Mouse (Mus musculus): ENCODE data around the gene Gm20388. TPM values are rescaled to one million over a fixed set of nuclear protein-coding genes. Genes with fewer than 3 reads are reported as not detected.
A peak's percentile ranks its signal among the peaks of the same experiment; 100 is the strongest.

Gene Gm20388
- polyA plus RNA-seq, 1 experiment from 2014 or later: 8.3 TPM

DNA sequence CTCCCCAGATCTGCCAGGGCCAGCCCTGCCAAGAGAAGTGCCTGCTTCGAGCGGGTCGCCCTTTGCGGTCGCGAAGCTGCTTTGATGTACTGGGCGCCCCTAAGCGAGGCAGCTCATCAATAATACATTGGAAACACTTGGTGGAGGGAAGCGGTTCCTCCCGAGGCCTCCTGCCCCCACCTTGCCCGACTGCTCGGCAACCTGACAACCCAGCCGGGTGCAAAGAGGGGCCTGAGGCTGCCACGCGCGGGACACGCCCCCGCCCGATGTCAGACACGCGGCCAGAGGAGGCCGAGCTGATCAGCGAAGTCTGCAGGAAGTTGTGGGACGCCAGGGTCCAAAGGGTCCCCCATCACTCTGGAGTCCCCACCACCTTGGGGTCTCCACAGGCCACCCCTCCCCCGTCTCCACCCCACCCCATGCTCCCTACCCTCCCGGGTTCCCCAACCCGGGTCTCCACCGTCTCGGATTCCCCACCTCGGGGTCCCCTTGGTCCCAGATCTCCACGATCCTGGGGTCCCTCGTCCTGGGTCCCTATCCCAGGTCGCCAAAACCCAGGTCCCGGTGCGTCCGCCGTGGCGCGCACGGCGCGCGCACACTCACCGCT lies 723.1 kb downstream of the Gm20388 start:
- DNase-seq (ENCODE audit: low spot score): no peak
- H3K27ac ChIP-seq (ENCODE audit: low read depth): no peak overlapping the region

DNA sequence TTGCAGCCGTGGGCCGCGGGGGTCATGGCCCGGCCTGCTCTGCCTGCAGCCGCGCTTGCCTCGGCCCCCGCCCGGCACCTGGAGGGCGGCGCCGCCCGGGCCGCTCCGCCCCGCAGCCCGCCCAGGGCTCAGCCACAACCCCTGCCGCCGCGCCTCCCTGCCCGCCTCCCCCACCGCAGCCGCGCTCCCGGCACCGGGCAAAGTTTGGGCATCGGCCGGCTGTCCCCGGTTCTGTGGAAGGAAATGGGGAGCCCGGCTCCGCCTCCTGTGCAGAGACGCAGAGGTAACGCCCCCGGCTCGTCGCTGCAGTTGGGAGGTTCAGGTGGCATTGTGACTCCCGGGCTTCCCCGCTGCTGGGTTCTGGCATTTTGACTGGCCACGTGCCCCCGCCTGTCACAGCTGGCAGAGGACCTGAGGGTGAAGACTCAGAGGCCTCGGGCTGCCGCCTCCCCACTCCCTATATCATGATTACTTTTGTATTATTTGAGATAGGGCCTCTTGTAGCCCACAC lies 723.7 kb downstream of the Gm20388 start:
- H3K36me3 ChIP-seq (ENCODE audit: control insufficient read depth, insufficient read depth, low read length): no peaks in the 10 kb centered on the region
- peak overlapping the region; percentile 53 for H3K4me3 ChIP-seq (ENCODE audit: low read depth, low read length)
- peaks cover 6% of the 10 kb centered on the region; the same call in 1 of the 2 replicates for H3K4me1 ChIP-seq (replicated peaks; ENCODE audit: control insufficient read depth, insufficient read depth, low read length)
- H3K9ac ChIP-seq (ENCODE audit: low read length): peak overlapping the region; percentile 53
- ATAC-seq (replicated peaks; ENCODE audit: low FRiP score, low TSS enrichment, low read depth) (peak; percentile 48), DNase-seq (ENCODE audit: low spot score) (peak; percentile 67)
- peaks cover 10% of the 10 kb centered on the region for H3K27me3 ChIP-seq (replicated peaks; ENCODE audit: control insufficient read depth, insufficient read depth, low read length)
- under 1% methylated on average over 39 of the region's 42 CpGs for WGBS
- H3K4me2 ChIP-seq (ENCODE audit: low read length): peak overlapping the region; percentile 100
- no peak overlapping the region for H3K27ac ChIP-seq (ENCODE audit: low read depth)
- no peaks in the 10 kb centered on the region for H3K9me3 ChIP-seq (ENCODE audit: control insufficient read depth, low read length)

More for the DNA sequence above, 723.1 kb downstream of the Gm20388 start:
- WGBS: 2% methylated on average over 36 of the region's 44 CpGs
- Histone ChIP-seq H3K4me3 (ENCODE audit: low read depth, low read length) (peak overlapping the region; percentile 53), H3K4me2 (ENCODE audit: low read length) (peak overlapping the region; percentile 100), H3K9ac (ENCODE audit: low read length) (peak overlapping the region; percentile 53), H3K4me1 (replicated peaks; ENCODE audit: control insufficient read depth, insufficient read depth, low read length) (peaks cover 6% of the 10 kb centered on the region; the same call in 1 of the 2 replicates), H3K27me3 (replicated peaks; ENCODE audit: control insufficient read depth, insufficient read depth, low read length) (peaks cover 10% of the 10 kb centered on the region), H3K36me3 (ENCODE audit: control insufficient read depth, insufficient read depth, low read length) (no peaks in the 10 kb centered on the region), H3K9me3 (ENCODE audit: control insufficient read depth, low read length) (no peaks in the 10 kb centered on the region)
- ATAC-seq (replicated peaks; ENCODE audit: low FRiP score, low TSS enrichment, low read depth): peak; percentile 56

DNA sequence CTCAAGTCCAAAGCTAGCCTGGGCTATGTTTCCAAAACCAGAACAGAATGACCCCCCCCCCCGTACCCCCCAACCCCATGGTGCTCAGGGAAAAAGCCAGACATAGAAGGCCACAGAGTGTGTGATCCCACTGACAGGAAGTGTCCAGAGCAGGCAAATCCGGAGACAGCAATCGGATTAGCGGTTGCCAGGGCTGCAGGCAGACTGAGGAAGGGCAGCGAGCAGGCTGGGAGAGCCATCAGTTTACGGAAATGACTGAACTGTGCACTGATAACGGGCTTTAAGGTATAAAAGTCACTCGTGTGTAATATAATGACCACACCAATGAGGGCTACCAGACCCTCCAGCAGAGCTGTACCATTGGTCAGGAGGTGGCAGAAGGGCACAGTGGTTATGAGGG lies 730.6 kb downstream of the Gm20388 start:
- no peak overlapping the region for H3K9ac ChIP-seq (ENCODE audit: low read length)
- ATAC-seq (replicated peaks; ENCODE audit: low FRiP score, low TSS enrichment, low read depth) (0 out of 2 replicates have a peak, but pooled peaks have one; percentile 42), DNase-seq (ENCODE audit: low spot score) (no peak)
- WGBS: 28% methylated on average over 8 of the region's 8 CpGs
- no peak overlapping the region for H3K4me3 ChIP-seq (ENCODE audit: low read depth, low read length)
- H3K4me2 ChIP-seq (ENCODE audit: low read length): no peak overlapping the region
- H3K36me3 ChIP-seq (ENCODE audit: control insufficient read depth, insufficient read depth, low read length): no peaks in the 10 kb centered on the region
- H3K9me3 ChIP-seq (ENCODE audit: control insufficient read depth, low read length): no peaks in the 10 kb centered on the region
- H3K27me3 ChIP-seq (replicated peaks; ENCODE audit: control insufficient read depth, insufficient read depth, low read length): no peaks in the 10 kb centered on the region
- H3K4me1 ChIP-seq (replicated peaks; ENCODE audit: control insufficient read depth, insufficient read depth, low read length): no peaks in the 10 kb centered on the region
- H3K27ac ChIP-seq (ENCODE audit: low read depth): no peak overlapping the region

DNA sequence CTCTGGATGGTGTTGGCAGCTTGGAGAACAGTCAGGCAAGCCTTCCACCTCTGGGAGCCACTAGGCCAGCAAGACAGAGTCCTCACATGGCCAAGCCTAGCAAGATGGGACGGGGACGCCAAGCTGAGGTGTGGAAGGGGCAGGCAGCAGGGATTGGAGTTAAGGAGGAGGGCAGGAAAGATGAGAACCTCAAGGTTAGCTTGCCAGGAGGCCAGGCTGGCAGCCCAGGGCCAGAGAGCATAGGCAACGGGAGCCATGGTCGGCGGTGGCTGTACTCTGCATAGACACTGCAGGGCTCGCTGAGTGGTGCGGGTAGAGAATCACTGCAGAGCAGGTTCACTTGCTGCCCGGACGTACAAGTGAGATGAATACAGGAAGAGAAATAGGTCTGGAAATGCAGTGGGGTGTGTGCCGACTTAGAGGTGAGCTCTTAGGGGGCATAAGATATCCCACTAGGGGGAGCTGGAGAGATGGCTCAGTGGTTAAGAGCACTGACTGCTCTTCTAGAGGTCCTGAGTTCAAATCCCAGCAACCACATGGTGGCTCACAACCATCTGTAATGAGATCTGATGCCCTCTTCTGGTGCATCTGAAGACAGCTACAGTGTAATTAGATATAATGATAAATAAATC lies 731.5 kb downstream of the Gm20388 start:
- WGBS: 72% methylated on average over 10 of the region's 10 CpGs
- Histone ChIP-seq H3K4me1 (replicated peaks; ENCODE audit: control insufficient read depth, insufficient read depth, low read length) (no peaks in the 10 kb centered on the region), H3K4me3 (ENCODE audit: low read depth, low read length) (no peak overlapping the region), H3K36me3 (ENCODE audit: control insufficient read depth, insufficient read depth, low read length) (no peaks in the 10 kb centered on the region), H3K9ac (ENCODE audit: low read length) (no peak overlapping the region), H3K4me2 (ENCODE audit: low read length) (no peak overlapping the region), H3K27me3 (replicated peaks; ENCODE audit: control insufficient read depth, insufficient read depth, low read length) (no peaks in the 10 kb centered on the region), H3K9me3 (ENCODE audit: control insufficient read depth, low read length) (no peaks in the 10 kb centered on the region), H3K27ac (ENCODE audit: low read depth) (no peak overlapping the region)
- DNase-seq (ENCODE audit: low spot score) (no peak), ATAC-seq (replicated peaks; ENCODE audit: low FRiP score, low TSS enrichment, low read depth) (no peak)

DNA sequence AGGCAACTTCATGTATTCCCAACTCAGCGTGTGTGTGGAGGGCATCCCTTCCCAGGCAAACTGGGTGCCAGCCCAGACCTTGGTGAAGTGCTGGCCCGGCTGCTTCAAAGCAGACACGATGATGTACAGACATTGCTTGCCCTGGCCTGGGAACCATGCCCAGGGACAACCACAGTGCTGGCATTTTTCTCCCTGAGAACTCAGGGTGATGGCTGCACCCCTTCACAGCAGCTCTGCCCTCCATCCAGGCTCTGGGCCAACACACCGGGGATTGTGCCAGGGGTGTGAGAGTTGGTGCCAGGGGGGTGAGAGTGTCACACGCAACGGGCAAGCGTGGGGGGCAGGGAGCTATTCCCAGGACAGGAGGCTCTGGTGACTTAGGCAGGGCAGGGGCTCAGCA lies 734.0 kb downstream of the Gm20388 start:
- Histone ChIP-seq H3K4me2 (ENCODE audit: low read length) (no peak overlapping the region), H3K27ac (ENCODE audit: low read depth) (no peak overlapping the region)
- WGBS: 78% methylated on average over 7 of the region's 7 CpGs

DNA sequence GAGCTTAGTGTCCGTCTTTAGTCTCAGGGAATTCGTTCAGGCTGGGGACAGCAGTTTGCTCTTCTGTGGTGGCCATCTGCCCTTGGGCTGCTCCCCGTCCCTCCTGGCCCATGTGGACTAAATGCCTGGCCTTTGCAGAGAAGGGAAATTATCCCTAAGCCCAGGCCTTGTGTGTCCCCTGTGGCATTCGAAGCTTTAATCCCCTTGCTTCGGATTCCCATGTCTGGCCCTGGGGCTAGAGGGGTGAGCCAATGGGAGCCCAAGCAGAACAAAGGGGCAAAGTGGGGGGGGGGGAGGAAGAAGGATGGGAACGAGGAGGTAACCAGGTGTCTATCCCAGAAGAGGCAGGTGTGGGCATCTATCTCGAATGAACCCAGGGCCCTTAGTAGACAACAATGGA lies 736.9 kb downstream of the Gm20388 start, which contains the start of gene 1190005I06Rik:
Gene 1190005I06Rik, minus strand, starts transcription at position 101 of the 400 bp plus-strand sequence.
- no peak for ATAC-seq (replicated peaks; ENCODE audit: low FRiP score, low TSS enrichment, low read depth)
- no peak within 1 kb of the TSS for H3K4me3 ChIP-seq (ENCODE audit: low read depth, low read length)
- no peak within 1 kb of the TSS for H3K9ac ChIP-seq (ENCODE audit: low read length)
- 66% methylated on average over 7 of the region's 7 CpGs for WGBS
- no peaks in the 10 kb centered on the region for H3K27me3 ChIP-seq (replicated peaks; ENCODE audit: control insufficient read depth, insufficient read depth, low read length)
- no peak within 1 kb of the TSS for H3K27ac ChIP-seq (ENCODE audit: low read depth)
- H3K4me1 ChIP-seq (replicated peaks; ENCODE audit: control insufficient read depth, insufficient read depth, low read length): no peaks in the 10 kb centered on the region
- no peak within 1 kb of the TSS for H3K4me2 ChIP-seq (ENCODE audit: low read length)
- no peaks in the 10 kb centered on the region for H3K36me3 ChIP-seq (ENCODE audit: control insufficient read depth, insufficient read depth, low read length)
- no peak for DNase-seq (ENCODE audit: low spot score)
- no peaks in the 10 kb centered on the region for H3K9me3 ChIP-seq (ENCODE audit: control insufficient read depth, low read length)

More for the DNA sequence above, 734.0 kb downstream of the Gm20388 start:
- Histone ChIP-seq H3K9me3 (ENCODE audit: control insufficient read depth, low read length) (no peaks in the 10 kb centered on the region), H3K4me3 (ENCODE audit: low read depth, low read length) (no peak overlapping the region), H3K9ac (ENCODE audit: low read length) (no peak overlapping the region), H3K36me3 (ENCODE audit: control insufficient read depth, insufficient read depth, low read length) (no peaks in the 10 kb centered on the region), H3K27me3 (replicated peaks; ENCODE audit: control insufficient read depth, insufficient read depth, low read length) (no peaks in the 10 kb centered on the region), H3K4me1 (replicated peaks; ENCODE audit: control insufficient read depth, insufficient read depth, low read length) (no peaks in the 10 kb centered on the region)
- ATAC-seq (replicated peaks; ENCODE audit: low FRiP score, low TSS enrichment, low read depth): no peak
- no peak for DNase-seq (ENCODE audit: low spot score)

DNA sequence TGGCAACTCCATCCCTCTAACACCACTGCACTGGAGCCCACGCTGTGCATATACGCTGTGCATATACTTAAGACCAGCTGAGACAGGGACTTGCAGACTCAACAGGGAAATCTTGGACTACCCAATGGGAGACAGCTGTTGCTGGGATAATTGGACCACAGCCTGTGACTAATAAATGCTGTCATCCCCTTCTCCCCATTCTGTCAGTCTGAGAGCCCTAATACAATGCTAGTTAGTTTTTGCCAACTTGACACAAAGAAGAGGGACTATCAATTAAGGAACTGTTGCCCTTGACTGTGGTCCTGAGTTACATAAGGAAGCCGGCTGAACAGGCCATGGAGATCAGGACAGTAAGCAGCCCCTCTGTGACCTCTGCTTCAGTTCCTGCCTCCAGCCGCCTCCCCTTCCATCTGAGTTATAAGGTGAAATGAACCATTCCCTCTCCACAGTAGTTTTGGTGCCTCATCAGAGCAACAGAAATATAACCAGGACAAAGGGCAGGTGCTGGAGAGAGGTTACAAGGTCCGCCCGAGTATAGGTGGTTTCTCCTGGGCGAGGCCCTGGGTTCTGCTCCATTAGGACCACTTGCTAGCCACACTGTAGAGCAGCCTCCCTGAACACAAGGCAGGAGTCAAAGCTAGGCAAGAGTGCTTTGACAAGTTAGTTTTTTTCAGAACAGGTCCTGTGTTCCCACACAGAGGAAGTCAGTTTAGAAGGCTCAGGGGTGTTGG lies 745.8 kb downstream of the Gm20388 start:
- H3K9ac ChIP-seq (ENCODE audit: low read length): no peak overlapping the region
- no peak overlapping the region for H3K27ac ChIP-seq (ENCODE audit: low read depth)
- H3K36me3 ChIP-seq (ENCODE audit: control insufficient read depth, insufficient read depth, low read length): peaks cover 70% of the 10 kb centered on the region
- H3K27me3 ChIP-seq (replicated peaks; ENCODE audit: control insufficient read depth, insufficient read depth, low read length): no peaks in the 10 kb centered on the region
- H3K9me3 ChIP-seq (ENCODE audit: control insufficient read depth, low read length): no peaks in the 10 kb centered on the region
- ATAC-seq (replicated peaks; ENCODE audit: low FRiP score, low TSS enrichment, low read depth) (no peak), DNase-seq (ENCODE audit: low spot score) (no peak)
- no peak overlapping the region for H3K4me3 ChIP-seq (ENCODE audit: low read depth, low read length)
- H3K4me1 ChIP-seq (replicated peaks; ENCODE audit: control insufficient read depth, insufficient read depth, low read length): no peaks in the 10 kb centered on the region
- WGBS: 93% methylated on average over 7 of the region's 7 CpGs
- no peak overlapping the region for H3K4me2 ChIP-seq (ENCODE audit: low read length)

DNA sequence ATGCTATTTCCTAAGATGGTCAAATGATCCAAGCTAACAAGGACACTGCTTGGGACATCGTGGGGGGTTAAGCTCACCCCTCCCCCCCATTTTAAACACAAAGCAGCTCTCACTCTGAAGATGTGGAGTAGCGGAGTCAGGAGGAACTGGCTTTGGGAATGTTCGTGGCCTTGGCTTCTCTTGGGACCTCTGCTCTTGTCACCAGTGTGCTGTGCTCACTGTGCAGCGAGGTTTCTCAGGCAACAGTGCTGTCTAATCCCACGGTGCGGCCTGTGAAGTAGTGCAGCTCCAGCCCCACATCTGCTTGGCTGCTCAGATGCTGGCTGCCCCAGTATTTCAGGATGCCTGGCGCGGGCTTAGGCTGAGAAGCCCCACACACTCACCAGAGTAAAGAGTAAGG lies 746.8 kb downstream of the Gm20388 start:
- no peak for ATAC-seq (replicated peaks; ENCODE audit: low FRiP score, low TSS enrichment, low read depth)
- no peak overlapping the region for H3K4me3 ChIP-seq (ENCODE audit: low read depth, low read length)
- H3K36me3 ChIP-seq (ENCODE audit: control insufficient read depth, insufficient read depth, low read length): peaks cover 70% of the 10 kb centered on the region
- H3K9ac ChIP-seq (ENCODE audit: low read length): no peak overlapping the region
- no peak overlapping the region for H3K27ac ChIP-seq (ENCODE audit: low read depth)
- H3K4me2 ChIP-seq (ENCODE audit: low read length): no peak overlapping the region
- DNase-seq (ENCODE audit: low spot score): no peak
- no peaks in the 10 kb centered on the region for H3K27me3 ChIP-seq (replicated peaks; ENCODE audit: control insufficient read depth, insufficient read depth, low read length)
- no peaks in the 10 kb centered on the region for H3K4me1 ChIP-seq (replicated peaks; ENCODE audit: control insufficient read depth, insufficient read depth, low read length)
- no peaks in the 10 kb centered on the region for H3K9me3 ChIP-seq (ENCODE audit: control insufficient read depth, low read length)
- WGBS: 85% methylated on average over 8 of the region's 8 CpGs
